Mouse (Mus musculus) cerebellum, adult 2 months (tissue): ENCODE measurements at regions not wholly inside any gene's neighbourhood (a gene's known extent, or its start where the extent isn't known, plus 50 kb on each side); places are given as distances from the start of the nearest gene placed in this dataset.
A peak's percentile ranks its signal among the peaks of the same experiment; 100 is the strongest.

ENCODE experiments used
- DNase-seq, 2 experiments: peaks; one replicate each; pipeline ENCODE4 v3.0.0; 2021
- H3K27ac ChIP-seq: fragments of 200-500 bp; 2 replicates; pipeline ENCODE4 v1.5.1; 2012; ENCODE audit warnings: low read length, control low read depth, inconsistent platforms; ENCODE audit not compliant: insufficient read depth
- H3K27me3 ChIP-seq: fragments of 200-500 bp; 2 replicates; pipeline ENCODE4 v1.6.1; 2012; ENCODE audit warnings: inconsistent platforms, mild to moderate bottlenecking, low read length, moderate library complexity; ENCODE audit not compliant: control insufficient read depth, insufficient read depth
- H3K4me1 ChIP-seq: fragments of 200-500 bp; 2 replicates; pipeline ENCODE4 v1.6.1; 2011; ENCODE audit warnings: low read length; ENCODE audit not compliant: control insufficient read depth, insufficient read depth
- H3K4me3 ChIP-seq: fragments of 200-500 bp; replicated peaks from 2 replicates; pipeline ENCODE3; 2011; ENCODE audit warnings: mild to moderate bottlenecking, low read depth, low read length, control low read depth; ENCODE audit not compliant: insufficient read depth
- CTCF ChIP-seq: fragments of 200-500 bp; IDR thresholded peaks from 2 replicates; pipeline ENCODE4 v1.5.1; 2011; ENCODE audit warnings: low read depth, mild to moderate bottlenecking, control low read depth, low read length, moderate library complexity, borderline replicate concordance; ENCODE audit not compliant: insufficient read depth
- POLR2A ChIP-seq: fragments of 200-500 bp; IDR thresholded peaks from 2 replicates; pipeline ENCODE4 v1.6.1; 2011; ENCODE audit warnings: low read length, control low read depth, borderline replicate concordance; ENCODE audit not compliant: insufficient read depth
- WGBS: fragments of 180-500 bp; shearing (Covaris S2); methylation state at CpG from one replicate; pipeline ENCODE4 v1.1.7; 2018; 5-methylcytosine and 5-hydroxymethylcytosine counted together

DNA sequence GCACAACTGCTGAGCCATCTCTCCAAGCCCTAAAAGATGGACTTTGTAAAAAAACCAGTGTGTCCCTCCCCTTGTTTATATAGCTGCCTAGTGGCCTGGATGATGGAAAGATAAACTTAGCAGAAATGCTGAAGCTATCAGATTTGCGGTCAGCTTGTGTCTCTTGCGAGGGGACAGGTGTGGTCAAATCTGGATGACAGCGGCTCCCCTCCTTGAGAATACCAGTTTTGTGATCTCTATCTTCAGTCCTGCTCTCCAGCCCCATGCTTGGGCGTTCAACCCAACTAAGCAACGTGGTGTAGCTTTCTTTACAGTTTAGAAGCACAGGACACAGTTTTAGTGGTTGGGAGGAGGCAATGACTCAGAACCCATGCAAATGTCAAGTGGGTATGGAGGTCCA, 274.7 kb downstream of the Hhipl2 start:
- no peak overlapping the region for H3K27ac ChIP-seq
- TF ChIP-seq CTCF (no peak), POLR2A (no peak)
- DNase-seq, result no peak
- WGBS, result 84% methylated on average over 5 of the region's 5 CpGs
- H3K27me3 ChIP-seq, result no peaks in the 10 kb centered on the region
- no peak overlapping the region for H3K4me3 ChIP-seq
- no peaks in the 10 kb centered on the region for H3K4me1 ChIP-seq

DNA sequence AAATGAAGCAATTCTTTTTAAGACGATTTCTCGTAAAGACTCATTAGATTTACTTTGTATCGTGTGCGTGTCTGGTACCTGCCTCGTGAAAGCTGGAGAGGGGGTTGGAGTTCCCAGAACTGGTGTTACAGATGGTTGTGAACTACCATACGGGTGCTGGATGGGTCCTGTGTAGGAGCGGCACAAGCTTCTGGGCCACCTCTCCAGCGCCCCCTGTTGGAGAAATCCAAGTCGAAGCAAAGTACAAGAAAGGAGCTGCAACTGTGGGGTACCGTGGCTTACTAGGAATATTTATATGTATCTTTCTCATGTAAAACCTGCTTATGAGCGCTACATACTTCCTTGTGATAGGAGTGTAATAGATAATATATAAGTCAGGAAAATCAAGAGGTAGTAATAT, 281.3 kb downstream of the Hhipl2 start:
- Histone ChIP-seq H3K4me1 (no peaks in the 10 kb centered on the region), H3K27me3 (no peaks in the 10 kb centered on the region), H3K27ac (no peak overlapping the region), H3K4me3 (no peak overlapping the region)
- peak in 1 of 2 experiments; percentile 12 for DNase-seq
- 81% methylated on average over 11 of the region's 11 CpGs for WGBS
- TF ChIP-seq POLR2A (no peak), CTCF (peak; percentile 35; the same call in 1 of the 2 replicates)

DNA sequence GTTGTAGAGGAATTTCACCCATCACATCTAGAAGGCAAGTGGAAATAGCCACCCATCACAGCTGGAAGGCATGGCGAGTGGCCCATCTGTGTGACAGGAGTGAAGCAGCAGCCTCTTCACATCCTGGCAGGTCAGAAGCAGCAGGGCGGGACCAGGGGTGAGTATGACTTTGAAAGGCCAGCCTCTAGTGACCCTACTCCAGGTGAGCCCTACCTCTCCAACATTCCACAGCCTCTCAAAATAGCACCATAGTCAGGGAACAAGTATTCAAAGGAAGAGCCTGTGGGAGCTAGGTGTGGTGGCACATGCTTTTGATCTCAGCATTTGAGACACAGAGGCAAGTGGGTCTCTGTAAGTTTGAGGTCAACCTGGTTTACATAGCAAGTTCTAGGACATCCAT, 284.9 kb downstream of the Hhipl2 start:
- Histone ChIP-seq H3K27me3 (no peaks in the 10 kb centered on the region), H3K4me1 (no peaks in the 10 kb centered on the region), H3K4me3 (no peak overlapping the region), H3K27ac (no peak overlapping the region)
- TF ChIP-seq POLR2A (no peak), CTCF (no peak)
- no peak for DNase-seq
- WGBS, result 92% methylated on average over 2 of the region's 2 CpGs

DNA sequence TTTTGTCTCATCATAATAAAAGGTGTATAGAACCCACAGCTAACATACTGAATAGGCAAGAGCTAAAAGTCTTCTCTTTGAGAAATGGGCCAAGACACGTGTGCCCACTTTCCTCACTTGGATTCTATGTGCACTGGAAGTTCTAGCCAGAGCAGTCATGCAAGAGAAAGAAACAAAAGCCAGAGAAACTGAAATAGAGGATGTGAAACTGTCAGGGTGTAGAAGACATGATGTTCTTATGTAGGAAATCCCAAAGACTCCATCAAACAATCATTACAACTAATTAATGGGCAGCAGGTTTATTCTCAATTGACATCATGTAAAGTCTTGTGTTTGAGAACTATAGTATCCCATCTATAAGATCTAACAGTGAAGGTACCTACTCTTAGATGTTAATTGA, 294.9 kb downstream of the Hhipl2 start:
- Histone ChIP-seq H3K27me3 (no peaks in the 10 kb centered on the region; the same call in 1 of the 2 replicates), H3K27ac (no peak overlapping the region), H3K4me3 (no peak overlapping the region), H3K4me1 (no peaks in the 10 kb centered on the region)
- TF ChIP-seq CTCF (no peak), POLR2A (no peak)
- no peak for DNase-seq
- WGBS, result 70% methylated on average over 1 of the region's 1 CpGs

DNA sequence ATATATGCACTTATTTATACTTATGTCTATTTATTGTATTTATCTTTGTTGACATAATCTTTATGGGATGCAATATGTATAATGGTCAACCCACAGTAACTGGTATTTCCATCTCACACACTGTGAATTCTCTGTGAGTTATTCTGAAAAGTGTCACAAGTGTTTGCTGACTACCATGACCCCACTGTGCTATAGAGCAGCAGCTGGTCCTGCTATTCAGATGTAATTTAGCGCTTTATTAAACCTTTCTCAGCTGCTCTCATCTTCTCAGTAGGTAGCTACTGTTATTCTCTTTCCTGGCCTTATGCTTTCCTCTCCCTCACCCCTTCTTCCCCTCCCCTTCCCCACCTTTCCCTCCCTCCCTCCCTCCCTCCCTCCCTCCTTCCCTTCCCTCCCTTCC, 296.0 kb upstream of the Dusp10 start:
- no peak overlapping the region for H3K27ac ChIP-seq
- WGBS, result 54% methylated on average over 1 of the region's 1 CpGs
- H3K4me1 ChIP-seq, result no peaks in the 10 kb centered on the region
- no peaks in the 10 kb centered on the region for H3K27me3 ChIP-seq
- TF ChIP-seq CTCF (no peak), POLR2A (no peak)
- DNase-seq, result no peak
- H3K4me3 ChIP-seq, result no peak overlapping the region

DNA sequence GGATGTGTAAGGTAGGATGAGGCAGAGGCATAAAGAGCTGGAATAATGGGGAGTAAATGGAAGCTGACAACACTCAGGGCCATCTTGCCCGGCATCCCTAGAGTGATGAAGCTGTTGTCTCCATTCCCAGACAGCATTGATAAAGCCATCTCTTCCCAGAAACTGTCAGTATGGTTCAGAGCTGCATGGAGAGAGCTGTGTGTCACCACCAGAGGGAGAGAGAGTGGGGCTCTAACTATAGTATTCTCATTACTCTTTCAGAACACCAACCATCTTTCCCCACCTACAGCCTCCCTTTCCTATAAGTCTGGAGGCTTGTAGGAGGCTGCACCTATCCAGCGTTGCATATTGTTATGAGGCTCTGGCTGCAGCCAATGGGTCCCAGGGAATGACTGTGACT, 264.0 kb upstream of the Dusp10 start:
- TF ChIP-seq POLR2A (no peak), CTCF (no peak)
- Histone ChIP-seq H3K4me1 (peaks cover 3% of the 10 kb centered on the region; the same call in 1 of the 2 replicates), H3K27me3 (no peaks in the 10 kb centered on the region), H3K4me3 (no peak overlapping the region), H3K27ac (no peak overlapping the region)
- DNase-seq, result no peak
- 62% methylated on average over 2 of the region's 2 CpGs for WGBS

DNA sequence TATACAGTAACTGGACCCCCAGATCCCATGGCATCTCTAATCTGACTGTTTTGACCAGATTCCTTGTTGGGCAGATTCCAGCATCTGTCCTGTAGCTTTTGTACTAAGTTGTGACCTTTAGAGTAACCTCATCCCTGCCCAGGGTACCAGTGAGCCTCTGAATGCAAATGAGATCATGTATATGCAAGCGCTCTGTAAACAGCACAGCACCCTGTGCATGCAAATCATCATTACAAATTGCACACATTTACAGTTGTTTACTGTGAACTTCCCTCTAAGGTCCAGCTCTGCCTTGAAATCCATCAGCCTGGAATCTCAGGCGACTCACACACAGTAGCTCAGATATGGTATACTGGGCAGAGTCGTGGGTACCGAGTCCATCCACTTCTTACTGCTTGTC, 258.6 kb upstream of the Dusp10 start:
- Histone ChIP-seq H3K4me1 (peaks cover 3% of the 10 kb centered on the region; the same call in 1 of the 2 replicates), H3K27ac (no peak overlapping the region), H3K27me3 (no peaks in the 10 kb centered on the region), H3K4me3 (no peak overlapping the region)
- WGBS, result 85% methylated on average over 4 of the region's 4 CpGs
- TF ChIP-seq CTCF (no peak), POLR2A (no peak)
- DNase-seq, result no peak

DNA sequence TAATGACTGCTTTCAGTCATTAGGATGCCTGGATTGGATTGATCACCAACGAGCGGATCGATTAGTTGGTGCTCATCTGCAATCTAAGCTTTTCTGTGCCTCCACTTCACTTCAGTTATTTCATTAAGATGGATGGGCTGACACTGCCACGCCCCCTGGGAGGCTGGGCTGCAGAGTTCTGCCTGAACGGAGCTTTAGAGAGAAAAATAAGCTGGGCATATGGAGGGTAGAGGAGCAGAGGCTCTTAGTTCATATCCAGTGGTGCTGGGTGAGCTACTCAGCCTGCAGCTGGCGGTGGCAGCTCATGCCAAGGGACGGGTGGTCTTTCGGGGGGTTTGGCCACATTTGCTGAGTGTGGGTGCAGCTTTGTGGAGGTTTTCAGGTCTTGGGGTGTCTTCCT, 256.4 kb upstream of the Dusp10 start:
- WGBS, result 76% methylated on average over 8 of the region's 8 CpGs
- no peak for DNase-seq
- H3K4me1 ChIP-seq, result peaks cover 3% of the 10 kb centered on the region; the same call in 1 of the 2 replicates
- H3K27me3 ChIP-seq, result no peaks in the 10 kb centered on the region
- H3K27ac ChIP-seq, result no peak overlapping the region
- TF ChIP-seq CTCF, result no peak
- H3K4me3 ChIP-seq, result no peak overlapping the region
